Mouse (Mus musculus) intestine, postnatal 0 days (tissue): ENCODE measurements at regions not wholly inside any gene's neighbourhood (a gene's known extent, or its start where the extent isn't known, plus 50 kb on each side); places are given as distances from the start of the nearest gene placed in this dataset.

Experiments
- ATAC-seq: fragments of 200-750 bp; cut with Nextera tagmentation; 2 replicates; pipeline ENCODE4 v1.8.0; 2017; ENCODE audit warnings: mild to moderate bottlenecking, moderate TSS enrichment, moderate library complexity
- H3K27ac ChIP-seq: fragments of 300-500 bp; sonication (generic); 2 replicates; pipeline ENCODE4 v1.5.1; 2014; ENCODE audit warnings: mild to moderate bottlenecking, low read depth, low read length, moderate library complexity
- H3K27me3 ChIP-seq: fragments of 300-500 bp; sonication (generic); replicated peaks from 2 replicates; pipeline ENCODE4 v1.6.1; 2014; ENCODE audit warnings: low read length, mixed read lengths; ENCODE audit not compliant: control insufficient read depth, insufficient read depth
- H3K36me3 ChIP-seq: fragments of 300-500 bp; sonication (generic); 2 replicates; pipeline ENCODE4 v1.6.1; 2014; ENCODE audit warnings: mild to moderate bottlenecking, moderate library complexity; ENCODE audit not compliant: control insufficient read depth, insufficient read depth
- H3K4me1 ChIP-seq: fragments of 300-500 bp; sonication (generic); replicated peaks from 2 replicates; pipeline ENCODE4 v1.6.1; 2014; ENCODE audit warnings: antibody characterized with exemption, low read length, mixed read lengths; ENCODE audit not compliant: control insufficient read depth, insufficient read depth
- H3K4me2 ChIP-seq: fragments of 300-500 bp; sonication (generic); replicated peaks from 2 replicates; pipeline ENCODE4 v1.6.1; 2014; ENCODE audit warnings: low read depth, mild to moderate bottlenecking, moderate library complexity
- H3K4me3 ChIP-seq: fragments of 300-500 bp; sonication (generic); 2 replicates; pipeline ENCODE4 v1.5.1; 2014; ENCODE audit warnings: low read depth, low read length
- H3K9ac ChIP-seq: fragments of 300-500 bp; sonication (generic); 2 replicates; pipeline ENCODE4 v1.6.1; 2014; ENCODE audit warnings: mild to moderate bottlenecking, low read depth, low read length
- H3K9me3 ChIP-seq: fragments of 300-500 bp; sonication (generic); 2 replicates; pipeline ENCODE4 v1.6.1; 2016; ENCODE audit warnings: mixed run types; ENCODE audit not compliant: control insufficient read depth
- CTCF ChIP-seq: sonication (generic); IDR thresholded peaks from 2 replicates; pipeline ENCODE4 v1.5.1; 2016; ENCODE audit warnings: low read depth, mild to moderate bottlenecking, control low read depth, antibody characterized with exemption, moderate library complexity
- WGBS: fragments of 180-500 bp; shearing (Covaris S2); extraction: QIAGEN DNeasy Blood & Tissue Kit; methylation state at CpG from one replicate; pipeline ENCODE4 v1.1.7; 2014; 5-methylcytosine and 5-hydroxymethylcytosine counted together

GRCm38 (mm10) chr12:107154668-107155067, 333.8 kb upstream of the 3110018I06Rik start:
- no peaks in the 10 kb centered on the region for H3K27me3 ChIP-seq
- no peaks in the 10 kb centered on the region for H3K36me3 ChIP-seq
- H3K27ac ChIP-seq: no peak overlapping the region
- no peaks in the 10 kb centered on the region for H3K9me3 ChIP-seq
- no peak for ATAC-seq
- no peaks in the 10 kb centered on the region for H3K4me1 ChIP-seq
- TF ChIP-seq CTCF: no peak
- 85% methylated on average over 2 of the region's 2 CpGs for WGBS
- no peak overlapping the region for H3K4me3 ChIP-seq
- no peak overlapping the region for H3K9ac ChIP-seq
- H3K4me2 ChIP-seq: no peak overlapping the region

DNA sequence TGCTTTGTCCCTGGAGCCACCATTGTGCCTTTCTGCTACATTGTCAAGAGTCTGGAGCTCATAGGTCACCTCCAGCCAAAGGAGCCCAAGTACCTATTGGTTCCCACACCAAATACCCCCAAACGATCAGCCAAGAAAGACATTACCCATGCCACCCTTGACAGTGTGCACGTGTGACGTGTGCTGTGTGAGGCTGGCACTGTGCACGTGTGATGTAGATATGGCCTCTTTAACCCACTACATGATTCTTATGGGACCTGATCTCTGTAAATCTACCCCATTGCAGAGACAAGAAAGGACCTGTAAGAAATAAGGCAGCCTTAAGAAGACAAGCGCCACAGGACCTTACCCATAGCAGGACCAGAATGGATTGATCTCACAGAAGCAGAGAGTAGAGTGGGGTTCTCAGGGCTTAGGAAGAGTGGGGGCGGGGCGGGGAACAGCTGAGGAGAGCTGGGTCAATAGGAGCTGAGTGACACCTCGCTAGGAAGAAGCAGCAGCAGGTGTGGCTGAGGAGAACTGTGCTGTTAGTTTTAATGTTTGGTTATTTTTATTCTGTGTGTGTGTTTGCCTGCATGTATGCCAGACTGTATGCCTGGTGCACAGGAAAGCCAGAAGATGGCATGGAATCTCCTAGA, 331.5 kb upstream of the 3110018I06Rik start:
- Histone ChIP-seq H3K36me3 (no peaks in the 10 kb centered on the region), H3K9ac (no peak overlapping the region), H3K4me3 (no peak overlapping the region), H3K4me1 (no peaks in the 10 kb centered on the region), H3K27me3 (no peaks in the 10 kb centered on the region), H3K9me3 (no peaks in the 10 kb centered on the region), H3K4me2 (no peak overlapping the region), H3K27ac (no peak overlapping the region)
- no peak for ATAC-seq
- TF ChIP-seq CTCF: no peak
- 73% methylated on average over 8 of the region's 8 CpGs for WGBS

- no peaks in the 10 kb centered on the region for H3K36me3 ChIP-seq
- H3K27me3 ChIP-seq: no peaks in the 10 kb centered on the region
- no peak overlapping the region for H3K27ac ChIP-seq
- H3K4me2 ChIP-seq: no peak overlapping the region
- ATAC-seq: no peak
- no peak overlapping the region for H3K4me3 ChIP-seq
- TF ChIP-seq CTCF: no peak
- H3K4me1 ChIP-seq: no peaks in the 10 kb centered on the region
- WGBS: 69% methylated on average over 5 of the region's 5 CpGs
- no peaks in the 10 kb centered on the region for H3K9me3 ChIP-seq
- no peak overlapping the region for H3K9ac ChIP-seq
Observed at GRCm38 (mm10) chr12:107159126-107159525, 329.3 kb upstream of the 3110018I06Rik start.

GRCm38 (mm10) chr12:107160137-107160536, 328.3 kb upstream of the 3110018I06Rik start:
- no peak for ATAC-seq
- H3K27me3 ChIP-seq: no peaks in the 10 kb centered on the region
- no peaks in the 10 kb centered on the region for H3K36me3 ChIP-seq
- no peak overlapping the region for H3K9ac ChIP-seq
- WGBS: 11% methylated on average over 7 of the region's 7 CpGs
- TF ChIP-seq CTCF: no peak
- H3K9me3 ChIP-seq: no peaks in the 10 kb centered on the region
- H3K4me2 ChIP-seq: no peak overlapping the region
- H3K4me1 ChIP-seq: no peaks in the 10 kb centered on the region
- H3K4me3 ChIP-seq: no peak overlapping the region
- H3K27ac ChIP-seq: no peak overlapping the region

DNA sequence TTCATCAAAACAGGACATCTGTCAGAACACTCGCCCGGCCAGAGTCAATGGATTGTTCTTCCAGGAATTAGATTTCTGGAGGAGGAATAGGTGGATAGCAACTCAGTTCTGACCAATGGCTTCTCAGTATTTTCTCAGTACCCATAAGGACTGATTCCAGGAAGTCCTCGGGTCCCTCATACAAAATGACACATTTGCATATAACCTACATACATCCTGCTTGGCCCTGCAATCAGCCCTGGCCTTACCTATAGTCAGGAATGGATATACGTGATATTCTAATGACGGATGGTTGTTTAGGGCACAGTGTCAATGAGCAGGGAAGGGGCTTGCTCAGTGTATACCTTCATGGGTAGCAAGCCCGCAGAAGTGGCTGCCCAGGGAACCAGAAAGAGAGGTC, 327.8 kb upstream of the 3110018I06Rik start:
- Histone ChIP-seq H3K9ac (no peak overlapping the region), H3K9me3 (no peaks in the 10 kb centered on the region), H3K27ac (no peak overlapping the region), H3K27me3 (no peaks in the 10 kb centered on the region), H3K4me1 (no peaks in the 10 kb centered on the region), H3K36me3 (no peaks in the 10 kb centered on the region), H3K4me3 (no peak overlapping the region), H3K4me2 (no peak overlapping the region)
- ATAC-seq: no peak
- no peak for TF ChIP-seq CTCF
- 49% methylated on average over 6 of the region's 6 CpGs for WGBS

DNA sequence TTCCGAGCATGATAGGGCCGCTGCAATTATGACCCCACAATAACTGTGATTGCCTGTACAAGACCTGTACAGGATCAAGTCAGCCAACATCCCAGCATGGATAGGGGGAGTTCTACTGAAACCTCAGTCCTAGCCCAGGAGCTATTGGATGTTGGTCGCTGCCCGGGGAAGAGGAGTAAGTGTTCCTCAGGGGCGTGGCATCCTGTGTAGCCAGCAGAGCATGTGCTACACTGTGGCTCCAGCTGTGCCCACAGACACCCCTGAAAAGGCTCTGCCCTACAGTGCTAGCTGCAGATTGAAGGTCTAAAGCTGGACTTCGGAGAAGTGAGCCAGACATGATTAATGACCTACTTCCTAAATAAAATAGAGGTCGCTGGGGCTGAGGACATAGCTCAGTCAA, 317.5 kb upstream of the 3110018I06Rik start:
- 59% methylated on average over 7 of the region's 7 CpGs for WGBS
- no peak for TF ChIP-seq CTCF
- Histone ChIP-seq H3K27me3 (no peaks in the 10 kb centered on the region), H3K9ac (no peak overlapping the region), H3K27ac (no peak overlapping the region), H3K4me2 (no peak overlapping the region), H3K4me1 (no peaks in the 10 kb centered on the region), H3K36me3 (no peaks in the 10 kb centered on the region), H3K9me3 (no peaks in the 10 kb centered on the region), H3K4me3 (no peak overlapping the region)
- ATAC-seq: no peak

GRCm38 (mm10) chr12:107171676-107172075, 316.8 kb upstream of the 3110018I06Rik start:
- Histone ChIP-seq H3K27ac (no peak overlapping the region), H3K9ac (no peak overlapping the region), H3K4me2 (no peak overlapping the region), H3K9me3 (no peaks in the 10 kb centered on the region), H3K27me3 (no peaks in the 10 kb centered on the region), H3K4me3 (no peak overlapping the region), H3K4me1 (no peaks in the 10 kb centered on the region), H3K36me3 (no peaks in the 10 kb centered on the region)
- no peak for TF ChIP-seq CTCF
- no peak for ATAC-seq
- WGBS: 87% methylated on average over 15 of the region's 15 CpGs
